Comparison of ENCODE assay signal across 10 mouse cellular contexts in genomic region chr1:87475076-87475895, GRCm38 (mm10). TPM values are rescaled to one million over a fixed set of nuclear protein-coding genes. Genes with fewer than 3 reads are reported as not detected.
DNase-seq lines count a peak whose midpoint lies in the region; ATAC-seq and TF ChIP-seq lines count a peak whose summit lies in the region.
"Had no signal": no experiment of that assay in that cellular context is flagged by ENCODE, and none has a peak within 500 bp of the region (broad histone marks: within the 10 kb centered on the region; RNA-seq: fewer than 3 reads in every experiment).

No protein-coding gene starts in this region.

- H3K4me2 ChIP-seq in heart, postnatal 0 days (ENCODE audit: low read depth, low read length), result peak overlapping the region; percentile 49
- peak overlapping the region; percentile 66 for H3K4me2 ChIP-seq in hindbrain, embryonic 14.5 days (replicated peaks)

- TF ChIP-seq CTCF in heart, postnatal 0 days (IDR thresholded peaks at IDR 0.05; ENCODE audit: low read depth), result no peak

- TF ChIP-seq EP300 in heart, postnatal 0 days (IDR thresholded peaks at IDR 0.05; ENCODE audit: low read depth), result no peak

- no peak for ATAC-seq in heart, postnatal 0 days (ENCODE audit: insufficient read depth, low read depth)
- peak; percentile 53; the same call in 1 of the 2 replicates for ATAC-seq in hindbrain, embryonic 14.5 days (ENCODE audit: low FRiP score)
- no peak for ATAC-seq in monocyte, adult 5-6 weeks (replicated peaks; ENCODE audit: insufficient number of reproducible peaks, low FRiP score, low TSS enrichment, poor library complexity, severe bottlenecking)

- no peaks in the 10 kb centered on the region for H3K36me3 ChIP-seq in heart, postnatal 0 days (replicated peaks; ENCODE audit: control insufficient read depth, insufficient read depth, low read length)
- no peaks in the 10 kb centered on the region for H3K36me3 ChIP-seq in hindbrain, embryonic 14.5 days (replicated peaks; ENCODE audit: control insufficient read depth, insufficient read depth)

- H3K4me3 ChIP-seq in heart, postnatal 0 days (ENCODE audit: low read depth, low read length), result peak overlapping the region; percentile 17; the same call in 1 of the 2 replicates
- peak overlapping the region; percentile 31 for H3K4me3 ChIP-seq in hindbrain, embryonic 14.5 days (replicated peaks; ENCODE audit: low read length)

- H3K9ac ChIP-seq in heart, postnatal 0 days (replicated peaks; ENCODE audit: low read depth, low read length), result no peak overlapping the region
- peak overlapping the region; percentile 52; the same call in 1 of the 2 replicates for H3K9ac ChIP-seq in hindbrain, embryonic 14.5 days

- no peaks in the 10 kb centered on the region for H3K4me1 ChIP-seq in heart, postnatal 0 days (ENCODE audit: control insufficient read depth, insufficient read depth)
- peaks cover 7% of the 10 kb centered on the region; the same call in 1 of the 2 replicates for H3K4me1 ChIP-seq in hindbrain, embryonic 14.5 days (replicated peaks; ENCODE audit: control insufficient read depth, insufficient read depth, low read length)

- WGBS in heart, postnatal 0 days, result 3% methylated on average over 39 of the region's 42 CpGs
- 4% methylated on average over 39 of the region's 42 CpGs for WGBS in hindbrain, embryonic 14.5 days

- intact Hi-C loops in heart, postnatal 10 days (cut with DNase I), result no loop called here

- peaks cover 29% of the 10 kb centered on the region for H3K27me3 ChIP-seq in heart, postnatal 0 days (ENCODE audit: control insufficient read depth, insufficient read depth, low read length)
- peaks cover 19% of the 10 kb centered on the region; the same call in 1 of the 2 replicates for H3K27me3 ChIP-seq in hindbrain, embryonic 14.5 days (ENCODE audit: control insufficient read depth, insufficient read depth, low read length)

- H3K9me3 ChIP-seq in heart, postnatal 0 days (replicated peaks; ENCODE audit: control insufficient read depth, low read length), result no peaks in the 10 kb centered on the region
- no peaks in the 10 kb centered on the region for H3K9me3 ChIP-seq in hindbrain, embryonic 14.5 days (ENCODE audit: control insufficient read depth, low read length)

- no peak overlapping the region for H3K27ac ChIP-seq in heart, postnatal 0 days (ENCODE audit: low read depth)
- no peak overlapping the region for H3K27ac ChIP-seq in hindbrain, embryonic 14.5 days

- no peak for DNase-seq in heart, postnatal 0 days (ENCODE audit: low spot score)
- DNase-seq in heart, postnatal 10 days, result no peak
- DNase-seq in embryo, embryonic 10 days (ENCODE audit: low spot score), result peak; percentile 10
- no peak for DNase-seq in hindbrain, embryonic 14.5 days (ENCODE audit: low spot score)
- peak; percentile 8 for DNase-seq in mesoderm, embryonic 11.5 days (ENCODE audit: low read depth, low spot score)
- no peak for DNase-seq in thymus, postnatal 36 days
- no peak for DNase-seq in thymus, postnatal 4 days

RNA-seq across cellular contexts. Expression of gene Snorc, which starts 5.2 kb away (rescaled TPM):
- not detected in 2 replicates for total RNA-seq in heart, postnatal 0 days (2014; rRNA removed; ENCODE audit: low replicate concordance)
- not detected in 2 replicates for polyA plus RNA-seq in heart, postnatal 0 days (2015; fragmentation: Nextera tagmentation; extraction: Ambion mirVana)
- not detected for total RNA-seq in heart, postnatal 10 days (2021)
- polyA plus RNA-seq in hindbrain, embryonic 14.5 days (2014; fragmentation: Nextera tagmentation; extraction: Ambion mirVana), result 0.78 and 1.0 TPM in 2 replicates
- total RNA-seq in monocyte, adult 5-6 weeks (2017), result not detected in 3 replicates
- total RNA-seq: hematopoietic stem cell, adult 5-6 weeks; MEL had no signal

RNA-seq across cellular contexts. Expression of gene Neu2, which starts 34.4 kb away (rescaled TPM):
- total RNA-seq in heart, postnatal 0 days (2014; rRNA removed; ENCODE audit: low replicate concordance), result not detected in 2 replicates
- 0.23 TPM in 1 of 2 replicates, not detected in the other for polyA plus RNA-seq in heart, postnatal 0 days (2015; fragmentation: Nextera tagmentation; extraction: Ambion mirVana)
- not detected for total RNA-seq in heart, postnatal 10 days (2021)
- polyA plus RNA-seq in hindbrain, embryonic 14.5 days (2014; fragmentation: Nextera tagmentation; extraction: Ambion mirVana), result 0.40 and 0.86 TPM in 2 replicates
- total RNA-seq in monocyte, adult 5-6 weeks (2017), result not detected in 3 replicates
- total RNA-seq: hematopoietic stem cell, adult 5-6 weeks; MEL had no signal

Comparison
In these comparisons a context has a peak if more than half of its experiments do, and no peak if none do; other contexts are left out.
1. DNase-seq: peak in embryo, embryonic 10 days (single experiment) and mesoderm, embryonic 11.5 days (single experiment); none in heart, postnatal 0 days (single experiment), heart, postnatal 10 days (0 of 2), hindbrain, embryonic 14.5 days (single experiment), thymus, postnatal 36 days (0 of 2) and thymus, postnatal 4 days (single experiment).